Mouse (Mus musculus) layer of hippocampus, postnatal 36 days (tissue): Measurements from ENCODE around the gene Rad17. TPM values are rescaled to one million over a fixed set of nuclear protein-coding genes. Genes with fewer than 3 reads are reported as not detected.

ENCODE experiments used
- total RNA-seq, 2 experiments: library from RNA; stranded (reverse); gene quantifications; 2 replicates each; pipeline ENCODE4 v1.2.3; 2021

Gene Rad17
- total RNA-seq, 2 experiments from 2014 or later: 14.9 to 17.1 TPM

Other genes starting within 250 kb of the Rad17 start
- gene Naip1, start 198.2 kb downstream of the Rad17 start, total RNA-seq: under 1 TPM; 0.12 to 0.13 TPM
- 10 to 100 TPM; 54.7 to 62.9 TPM for gene Gtf2h2, start 158.5 kb downstream of the Rad17 start, total RNA-seq
- gene Ocln, start 98.3 kb downstream of the Rad17 start, total RNA-seq: 10 to 100 TPM; 13.1 to 13.4 TPM
- 1 to 10 TPM; 1.0 to 1.2 TPM for gene Marveld2, start 34.1 kb downstream of the Rad17 start, total RNA-seq
- 10 to 100 TPM; 84.9 to 86.4 TPM for gene Ak6, start 72 bp downstream of the Rad17 start, total RNA-seq
- 10 to 100 TPM; 23.1 to 23.9 TPM for gene Taf9, start 528 bp upstream of the Rad17 start, total RNA-seq
- under 1 TPM; 0.15 to 0.17 TPM for gene Ccdc125, start 18.7 kb upstream of the Rad17 start, total RNA-seq
- gene Cdk7, start 79.9 kb upstream of the Rad17 start, total RNA-seq: 10 to 100 TPM; 38.5 to 39.5 TPM
- 10 to 100 TPM; 54.1 to 54.4 TPM for gene Mrps36, start 93.6 kb upstream of the Rad17 start, total RNA-seq
- under 1 TPM in 1 of 2 experiments, not detected in 1; 0.57 TPM for gene Cenph, start 124.8 kb upstream of the Rad17 start, total RNA-seq
- 1 to 10 TPM; 1.1 to 1.2 TPM for gene Ccnb1, start 135.5 kb upstream of the Rad17 start, total RNA-seq
- 10 to 100 TPM; 39.9 to 40.7 TPM for gene Slc30a5, start 182.4 kb upstream of the Rad17 start, total RNA-seq